Mouse (Mus musculus): ENCODE measurements around the gene Plcl2. TPM values are rescaled to one million over a fixed set of nuclear protein-coding genes. Genes with fewer than 3 reads are reported as not detected.
"Not testable (repeated sequence)": the region's sequence is repeated elsewhere in the genome, so short reads cannot be mapped to it uniquely, and the experiment has no call there.

Plcl2 gene
- polyA plus RNA-seq, 1 experiment from 2014 or later: not detected

DNA sequence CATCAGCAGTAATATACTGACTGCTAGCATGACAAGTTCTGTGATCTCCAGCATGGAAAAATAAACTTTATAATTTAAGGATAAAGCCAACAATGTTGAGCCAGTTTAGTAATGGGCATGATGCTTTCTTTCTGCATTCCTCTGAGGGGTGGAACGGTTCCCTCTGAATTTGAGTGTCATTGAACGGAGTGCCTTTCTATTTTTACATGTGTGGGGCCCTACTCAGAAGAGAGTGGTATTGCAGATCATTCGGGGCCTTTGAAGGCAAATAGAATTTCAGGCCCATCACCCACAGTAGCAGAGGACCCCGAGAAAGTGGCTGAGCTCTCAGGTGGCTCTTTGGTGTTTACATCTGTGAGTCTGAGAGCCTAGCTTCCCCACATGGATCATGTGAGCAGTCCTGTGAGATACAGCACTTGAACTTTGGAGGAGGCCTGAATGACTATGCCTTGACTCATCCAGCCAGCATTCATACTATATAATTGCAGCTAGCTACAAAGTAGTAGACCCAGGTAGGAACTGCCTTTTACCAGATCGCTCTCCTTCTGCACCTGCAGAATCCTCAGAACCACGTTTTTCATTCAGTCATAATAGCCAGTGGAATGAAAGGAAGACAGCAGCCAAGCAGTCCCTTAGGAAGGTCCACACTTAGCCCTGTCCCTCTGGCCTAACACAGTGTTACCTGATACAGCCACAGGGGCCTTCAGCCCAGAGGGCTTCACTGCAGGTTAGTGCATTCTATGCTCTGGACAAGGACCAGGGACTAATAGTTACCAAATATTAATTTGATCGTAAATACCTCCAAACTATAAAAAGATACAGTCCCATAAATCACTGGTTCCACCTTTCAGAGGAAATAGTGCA lies 125.0 kb downstream of the Plcl2 start:
- CTCF ChIA-PET: no interaction called here
- H3K27me3 ChIP-seq: no peaks in the 10 kb centered on the region
- DNase-seq (ENCODE audit: low read depth, low spot score) (no peak), ATAC-seq (no peak)
- in situ Hi-C loops (cut with MboI; ENCODE audit: low pct_unique_long_range_greater_than_20kb): no loop called here
- POLR2A ChIA-PET: no interaction called here
- TF ChIP-seq CTCF (IDR thresholded peaks at IDR 0.05): no peak

DNA sequence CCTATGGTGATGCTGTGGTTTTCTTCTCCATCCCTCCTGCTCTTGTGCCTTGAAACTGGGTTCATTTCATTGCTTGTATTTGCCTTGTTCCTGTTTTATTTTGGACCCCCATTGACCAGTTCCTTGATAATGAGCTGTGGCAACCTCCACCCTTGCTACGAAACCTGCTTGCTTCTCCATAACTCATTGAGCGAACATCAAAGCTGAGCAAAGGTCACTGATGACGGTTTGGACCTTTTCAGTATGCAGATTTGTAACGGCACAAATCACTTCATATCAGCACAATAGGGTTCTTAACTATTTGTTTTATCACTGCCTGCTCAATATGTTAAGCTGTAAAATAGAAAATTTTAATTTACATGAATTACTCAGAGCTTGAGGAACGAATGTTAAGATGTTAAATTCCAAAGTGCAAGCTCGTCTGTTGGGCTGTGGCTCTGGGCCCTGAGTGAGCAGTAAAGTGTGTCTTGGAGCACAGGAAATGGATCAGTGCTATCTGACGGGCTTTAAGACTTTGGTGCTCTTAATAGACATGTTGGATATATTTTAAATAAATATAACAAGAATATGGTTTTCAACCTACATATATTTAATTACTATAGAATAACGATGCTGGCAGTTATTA lies 126.9 kb downstream of the Plcl2 start:
- POLR2A ChIA-PET: no interaction called here
- no peak for TF ChIP-seq CTCF (IDR thresholded peaks at IDR 0.05)
- in situ Hi-C loops (cut with MboI; ENCODE audit: low pct_unique_long_range_greater_than_20kb): no loop called here
- H3K27me3 ChIP-seq: no peaks in the 10 kb centered on the region
- CTCF ChIA-PET: no interaction called here
- DNase-seq (ENCODE audit: low read depth, low spot score): no peak
- no peak for ATAC-seq

DNA sequence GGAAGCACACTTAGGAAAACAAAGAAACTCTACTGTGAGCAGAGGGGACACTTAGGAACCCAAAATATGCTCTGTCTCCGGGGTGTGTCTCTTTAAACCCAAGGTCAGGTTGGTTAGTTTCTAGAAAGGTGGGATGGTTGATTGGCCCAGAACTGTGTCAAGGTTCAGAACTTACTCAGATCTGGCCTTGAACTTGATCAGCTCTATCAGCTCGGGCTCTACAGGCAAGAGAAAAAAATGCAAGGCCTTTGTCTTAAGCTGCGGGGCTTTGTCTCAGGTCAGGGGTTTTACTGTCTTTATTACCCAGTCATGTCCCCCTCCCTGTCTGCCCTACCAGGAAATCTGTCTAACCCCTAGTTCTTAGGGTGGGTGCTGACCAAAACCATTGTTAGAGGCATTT lies 129.6 kb downstream of the Plcl2 start:
- ATAC-seq (no peak), DNase-seq (ENCODE audit: low read depth, low spot score) (no peak)
- TF ChIP-seq CTCF (IDR thresholded peaks at IDR 0.05): no peak
- in situ Hi-C loops (cut with MboI; ENCODE audit: low pct_unique_long_range_greater_than_20kb): no loop called here
- H3K27me3 ChIP-seq: peaks cover 4% of the 10 kb centered on the region
- ChIA-PET CTCF (no interaction called here), POLR2A (no interaction called here)

DNA sequence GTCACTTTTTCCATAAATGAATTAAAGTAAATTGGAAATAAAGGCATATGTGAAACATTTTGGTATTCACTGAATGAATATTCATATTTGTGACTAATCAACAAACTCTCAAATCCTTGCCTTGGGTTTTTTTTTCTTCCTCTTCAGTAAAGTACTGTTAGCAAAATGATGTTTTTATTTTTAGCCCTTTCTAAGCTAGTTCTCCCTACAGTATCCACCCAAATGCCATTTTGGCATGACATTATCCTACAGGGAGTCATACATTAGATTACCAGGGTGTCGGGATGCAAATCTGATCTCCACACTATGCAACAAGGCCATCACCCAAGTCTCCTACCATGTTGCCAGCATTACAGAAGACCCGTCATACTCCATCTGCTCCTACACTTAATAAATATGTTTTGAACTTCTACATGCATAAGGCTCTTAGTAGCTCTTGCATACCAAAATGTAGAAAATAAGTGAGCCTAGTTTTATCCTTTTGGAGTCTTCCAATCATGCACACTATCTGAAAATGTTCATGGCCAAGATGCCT lies 131.9 kb downstream of the Plcl2 start:
- no peak for TF ChIP-seq CTCF (IDR thresholded peaks at IDR 0.05)
- DNase-seq (ENCODE audit: low read depth, low spot score) (no peak), ATAC-seq (no peak)
- ChIA-PET POLR2A (no interaction called here), CTCF (no interaction called here)
- H3K27me3 ChIP-seq: peaks cover 4% of the 10 kb centered on the region
- in situ Hi-C loops (cut with MboI; ENCODE audit: low pct_unique_long_range_greater_than_20kb): no loop called here

DNA sequence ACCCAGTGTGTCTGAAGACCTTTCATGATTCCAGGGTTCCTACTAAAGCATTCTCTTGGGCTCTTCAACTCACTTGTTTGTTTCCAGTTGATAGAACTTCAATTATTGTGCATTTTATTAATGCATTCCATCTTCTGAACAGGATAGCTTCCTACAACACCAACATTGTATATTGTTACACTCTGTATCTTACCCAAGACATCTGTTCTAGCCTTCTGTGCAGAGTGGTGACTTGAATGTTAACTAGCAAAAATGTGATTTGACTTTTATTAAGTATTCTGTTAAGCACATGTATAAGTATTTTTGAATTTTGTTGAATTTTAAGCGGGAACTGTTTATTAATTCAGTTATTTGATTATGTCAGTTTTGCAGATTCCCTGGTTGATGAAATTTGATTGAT lies 132.7 kb downstream of the Plcl2 start:
- in situ Hi-C loops (cut with MboI; ENCODE audit: low pct_unique_long_range_greater_than_20kb): no loop called here
- POLR2A ChIA-PET: no interaction called here
- CTCF ChIA-PET: no interaction called here
- no peak for TF ChIP-seq CTCF (IDR thresholded peaks at IDR 0.05)
- ATAC-seq (no peak), DNase-seq (ENCODE audit: low read depth, low spot score) (no peak)
- peaks cover 4% of the 10 kb centered on the region for H3K27me3 ChIP-seq

DNA sequence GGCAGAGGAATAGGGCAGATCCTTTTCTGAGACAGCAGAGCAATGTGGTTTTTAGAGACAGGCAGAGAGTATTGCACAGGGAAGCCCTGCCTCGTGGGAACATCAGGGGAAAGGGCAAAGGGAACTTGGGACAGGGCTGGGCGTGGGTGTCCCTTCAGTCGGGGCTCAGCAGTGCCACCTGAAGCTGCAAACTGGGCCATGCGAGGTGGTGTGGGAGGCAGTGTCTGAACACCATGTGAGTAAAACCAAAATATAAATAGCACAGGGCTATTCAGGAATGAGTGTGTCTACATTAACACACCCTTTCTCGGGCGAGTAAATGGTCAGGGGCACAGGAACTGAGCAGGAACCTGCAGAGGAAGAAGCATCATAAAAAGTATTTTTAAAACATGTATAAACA lies 134.2 kb downstream of the Plcl2 start:
- TF ChIP-seq CTCF (IDR thresholded peaks at IDR 0.05): no peak
- ChIA-PET CTCF (no interaction called here), POLR2A (no interaction called here)
- H3K27me3 ChIP-seq: peaks cover 4% of the 10 kb centered on the region
- no peak for DNase-seq (ENCODE audit: low read depth, low spot score)
- ATAC-seq: no peak
- in situ Hi-C loops (cut with MboI; ENCODE audit: low pct_unique_long_range_greater_than_20kb): no loop called here

DNA sequence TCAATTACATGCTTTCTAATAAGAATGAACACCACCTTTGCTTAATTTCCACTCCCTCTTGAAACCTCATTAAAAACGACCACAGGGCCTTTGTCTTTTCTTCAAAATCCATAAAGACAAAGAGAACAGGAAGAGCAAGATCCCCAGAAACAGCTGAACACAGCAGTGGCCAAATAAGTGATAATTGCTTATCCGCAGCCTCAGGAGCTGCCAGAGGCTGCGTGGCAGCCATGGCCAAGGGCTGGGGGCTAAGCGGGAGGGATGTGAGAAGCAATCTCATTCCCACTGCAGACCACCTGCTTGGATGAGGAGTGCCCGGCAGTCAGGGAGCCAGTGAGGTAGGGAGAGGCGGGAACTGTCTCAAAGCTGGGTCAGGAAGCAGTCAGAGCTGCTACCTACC lies 134.8 kb downstream of the Plcl2 start:
- DNase-seq (ENCODE audit: low read depth, low spot score) (no peak), ATAC-seq (no peak)
- in situ Hi-C loops (cut with MboI; ENCODE audit: low pct_unique_long_range_greater_than_20kb): no loop called here
- H3K27me3 ChIP-seq: peaks cover 4% of the 10 kb centered on the region
- no peak for TF ChIP-seq CTCF (IDR thresholded peaks at IDR 0.05)
- ChIA-PET CTCF (no interaction called here), POLR2A (no interaction called here)

DNA sequence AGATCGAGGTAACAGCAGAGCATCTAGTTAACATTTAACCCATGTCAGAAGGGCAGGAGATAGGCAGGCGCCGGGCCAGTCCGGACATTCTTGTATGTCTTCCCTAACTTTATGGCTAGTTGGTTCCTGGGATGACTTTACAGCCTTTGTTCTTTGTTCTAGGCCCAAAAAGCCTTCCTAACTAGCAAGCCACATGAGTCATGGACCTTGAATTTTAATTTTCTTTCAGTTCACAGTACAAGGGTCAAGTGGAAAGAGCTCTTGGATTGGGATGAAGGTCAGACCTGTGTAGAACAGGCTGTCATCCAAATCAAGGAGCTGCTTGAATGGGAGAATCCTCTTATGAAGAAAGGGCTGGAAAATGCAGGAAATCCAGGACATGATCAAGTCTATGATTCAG lies 138.9 kb downstream of the Plcl2 start:
- DNase-seq (ENCODE audit: low read depth, low spot score); in situ Hi-C loops (cut with MboI; ENCODE audit: low pct_unique_long_range_greater_than_20kb); POLR2A ChIA-PET; H3K27me3 ChIP-seq; ATAC-seq; CTCF ChIA-PET: not testable (repeated sequence)

DNA sequence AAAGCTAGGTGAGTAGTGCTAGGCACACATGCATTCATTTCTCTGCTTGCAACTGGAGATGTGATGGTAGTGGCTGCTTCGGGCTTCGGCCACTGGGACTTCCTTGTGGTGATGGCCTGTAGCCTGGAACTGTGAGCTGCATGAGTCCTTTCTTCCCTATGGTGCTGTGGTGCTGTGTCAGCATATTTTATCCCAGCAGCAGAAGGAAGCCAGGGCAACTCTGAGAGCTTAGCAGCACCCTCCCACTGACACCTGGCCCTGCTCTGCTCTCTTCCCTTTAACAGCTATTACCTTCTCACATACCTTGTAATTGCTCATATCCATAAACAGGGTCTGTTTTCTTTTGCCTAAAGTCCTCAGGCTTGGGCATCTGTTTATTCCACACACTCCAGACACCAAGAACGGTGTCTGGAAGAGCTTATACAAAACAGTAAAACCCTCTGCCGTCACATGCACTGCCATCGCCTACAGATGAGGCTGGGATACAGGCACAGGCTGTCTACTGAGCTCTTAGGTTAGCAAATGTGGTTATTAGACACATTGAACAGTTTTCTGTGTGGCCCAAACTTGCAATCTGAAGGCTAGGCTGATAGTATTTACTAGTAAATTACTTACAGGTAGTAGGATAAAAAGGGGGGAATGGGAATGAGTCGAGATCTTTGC lies 139.7 kb downstream of the Plcl2 start:
- ChIA-PET POLR2A (no interaction called here), CTCF (no interaction called here)
- TF ChIP-seq CTCF (IDR thresholded peaks at IDR 0.05): no peak
- no peaks in the 10 kb centered on the region for H3K27me3 ChIP-seq
- in situ Hi-C loops (cut with MboI; ENCODE audit: low pct_unique_long_range_greater_than_20kb): no loop called here
- ATAC-seq (no peak), DNase-seq (ENCODE audit: low read depth, low spot score) (no peak)

DNA sequence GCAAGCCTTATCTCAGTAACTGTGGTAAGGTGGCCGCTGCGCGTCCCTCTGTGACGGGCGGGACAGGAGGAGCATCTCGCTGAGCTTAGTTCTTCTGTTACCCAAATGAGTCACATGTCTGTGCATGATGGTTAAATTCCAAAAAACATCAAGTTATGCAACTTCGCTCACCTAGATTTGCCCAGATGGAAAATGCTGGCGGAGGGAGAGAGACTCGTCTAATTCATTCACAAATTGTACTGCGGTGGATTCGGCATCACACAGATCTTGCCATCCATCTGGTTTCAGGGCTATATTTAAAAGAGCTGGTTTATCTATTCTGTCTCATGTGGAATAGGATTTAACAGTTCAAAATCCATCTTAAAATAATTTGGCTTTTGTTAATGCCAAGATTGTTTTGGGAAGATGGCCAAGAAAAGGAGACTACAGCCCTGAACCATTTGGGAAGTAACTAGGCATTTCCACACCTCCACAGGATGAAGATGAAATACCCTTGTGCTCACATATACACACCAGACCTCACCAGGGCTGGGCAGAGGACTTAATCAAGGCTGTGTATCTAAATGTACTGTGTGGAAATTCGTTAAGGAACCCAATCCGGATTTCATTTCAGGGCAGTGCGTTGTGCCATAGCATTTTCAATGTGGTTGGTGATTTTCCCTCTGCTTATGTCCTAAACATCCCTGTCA lies 141.5 kb downstream of the Plcl2 start:
- in situ Hi-C loops (cut with MboI; ENCODE audit: low pct_unique_long_range_greater_than_20kb): no loop called here
- no peak for TF ChIP-seq CTCF (IDR thresholded peaks at IDR 0.05)
- no peak for DNase-seq (ENCODE audit: low read depth, low spot score)
- no peak for ATAC-seq
- ChIA-PET POLR2A (no interaction called here), CTCF (no interaction called here)
- H3K27me3 ChIP-seq: no peaks in the 10 kb centered on the region

Measured in Patski (cell line).